Mouse (Mus musculus) liver, embryonic 16.5 days (tissue): ENCODE data around the gene Kcnk12. TPM values are rescaled to one million over a fixed set of nuclear protein-coding genes. Genes with fewer than 3 reads are reported as not detected.

Source experiments
- ATAC-seq: fragments of 200-750 bp; cut with Nextera tagmentation; 2 replicates; pipeline ENCODE4 v1.8.0; 2017; ENCODE audit warnings: low read depth, mild to moderate bottlenecking, moderate number of reproducible peaks, moderate library complexity
- H3K27ac ChIP-seq: fragments of 300-500 bp; sonication (generic); 2 replicates; pipeline ENCODE4 v1.5.1; 2014; ENCODE audit warnings: mild to moderate bottlenecking, low read length
- H3K27me3 ChIP-seq: fragments of 300-500 bp; sonication (generic); 2 replicates; pipeline ENCODE4 v1.6.1; 2014; ENCODE audit warnings: low read depth, low read length, mixed read lengths; ENCODE audit not compliant: control insufficient read depth, insufficient read depth
- H3K36me3 ChIP-seq: fragments of 300-500 bp; sonication (generic); 2 replicates; pipeline ENCODE4 v1.6.1; 2014; ENCODE audit warnings: mild to moderate bottlenecking; ENCODE audit not compliant: control insufficient read depth, insufficient read depth
- H3K4me1 ChIP-seq: fragments of 300-500 bp; sonication (generic); 2 replicates; pipeline ENCODE4 v1.6.1; 2014; ENCODE audit warnings: low read depth, low read length, mixed read lengths; ENCODE audit not compliant: control insufficient read depth
- H3K4me2 ChIP-seq: fragments of 300-500 bp; sonication (generic); 2 replicates; pipeline ENCODE4 v1.6.1; 2014; ENCODE audit warnings: low read depth, low read length, mixed read lengths
- H3K4me3 ChIP-seq: fragments of 300-500 bp; sonication (generic); 2 replicates; pipeline ENCODE4 v1.5.1; 2014; ENCODE audit warnings: low read depth, mild to moderate bottlenecking, low read length
- H3K9ac ChIP-seq: fragments of 300-500 bp; sonication (generic); 2 replicates; pipeline ENCODE4 v1.6.1; 2014; ENCODE audit warnings: low read depth, low read length
- H3K9me3 ChIP-seq: fragments of 300-500 bp; sonication (generic); replicated peaks from 2 replicates; pipeline ENCODE4 v1.6.1; 2016; ENCODE audit warnings: low read length; ENCODE audit not compliant: control insufficient read depth
- whole genome bisulfite sequencing: fragments of 180-500 bp; shearing (Covaris S2); extraction: QIAGEN DNeasy Blood & Tissue Kit; methylation state at CpG from one replicate; pipeline ENCODE4 v1.1.7; 2014; ENCODE audit not compliant: insufficient replicate concordance; 5-methylcytosine and 5-hydroxymethylcytosine counted together
- polyA plus RNA-seq: library from polyadenylated mRNA; unstranded; fragments of >200 nt; fragmentation: Nextera tagmentation; extraction: Ambion mirVana; gene quantifications from 2 replicates; pipeline ENCODE4 v1.2.1, GENCODE M21; 2015

Kcnk12 gene
- polyA plus RNA-seq, 1 experiment from 2014 or later, result 0.25 TPM

- no peaks in the 10 kb centered on the region for H3K4me1 ChIP-seq
- ATAC-seq, result no peak
- 67% methylated on average over 8 of the region's 8 CpGs for WGBS
- no peak overlapping the region for H3K4me3 ChIP-seq
- no peak overlapping the region for H3K9ac ChIP-seq
- H3K4me2 ChIP-seq, result no peak overlapping the region
- no peaks in the 10 kb centered on the region for H3K27me3 ChIP-seq
- no peak overlapping the region for H3K27ac ChIP-seq
- no peaks in the 10 kb centered on the region for H3K9me3 ChIP-seq
- H3K36me3 ChIP-seq, result no peaks in the 10 kb centered on the region
Observed at GRCm38 (mm10) chr17:87774982-87775381, 22.8 kb downstream of the Kcnk12 start.

- Histone ChIP-seq H3K36me3 (no peaks in the 10 kb centered on the region), H3K27me3 (no peaks in the 10 kb centered on the region), H3K9me3 (no peaks in the 10 kb centered on the region), H3K27ac (no peak overlapping the region), H3K4me3 (no peak overlapping the region), H3K4me2 (no peak overlapping the region), H3K9ac (no peak overlapping the region), H3K4me1 (no peaks in the 10 kb centered on the region)
- ATAC-seq, result no peak
- WGBS, result 66% methylated on average over 3 of the region's 3 CpGs
Observed at GRCm38 (mm10) chr17:87773175-87773574, 24.6 kb downstream of the Kcnk12 start.

GRCm38 (mm10) chr17:87770766-87771165, 27.0 kb downstream of the Kcnk12 start:
- Histone ChIP-seq H3K4me2 (no peak overlapping the region), H3K9ac (no peak overlapping the region), H3K4me3 (no peak overlapping the region), H3K27ac (no peak overlapping the region), H3K27me3 (no peaks in the 10 kb centered on the region), H3K9me3 (no peaks in the 10 kb centered on the region), H3K36me3 (no peaks in the 10 kb centered on the region), H3K4me1 (no peaks in the 10 kb centered on the region)
- 47% methylated on average over 5 of the region's 5 CpGs for WGBS
- ATAC-seq, result no peak

- no peak overlapping the region for H3K27ac ChIP-seq
- no peaks in the 10 kb centered on the region for H3K36me3 ChIP-seq
- no peak overlapping the region for H3K9ac ChIP-seq
- H3K4me3 ChIP-seq, result no peak overlapping the region
- no peak for ATAC-seq
- no peaks in the 10 kb centered on the region for H3K27me3 ChIP-seq
- no peaks in the 10 kb centered on the region for H3K4me1 ChIP-seq
- no peak overlapping the region for H3K4me2 ChIP-seq
- WGBS, result 68% methylated on average over 6 of the region's 6 CpGs
- no peaks in the 10 kb centered on the region for H3K9me3 ChIP-seq
Observed at GRCm38 (mm10) chr17:87766888-87767287, 30.9 kb downstream of the Kcnk12 start.

GRCm38 (mm10) chr17:87765031-87765430, 32.8 kb downstream of the Kcnk12 start:
- Histone ChIP-seq H3K4me2 (no peak overlapping the region), H3K9me3 (no peaks in the 10 kb centered on the region), H3K27ac (no peak overlapping the region), H3K27me3 (no peaks in the 10 kb centered on the region), H3K36me3 (no peaks in the 10 kb centered on the region), H3K4me3 (no peak overlapping the region), H3K4me1 (no peaks in the 10 kb centered on the region), H3K9ac (no peak overlapping the region)
- ATAC-seq, result no peak
- 74% methylated on average over 11 of the region's 11 CpGs for WGBS

- H3K4me3 ChIP-seq, result no peak overlapping the region
- H3K9ac ChIP-seq, result no peak overlapping the region
- H3K27ac ChIP-seq, result no peak overlapping the region
- H3K4me2 ChIP-seq, result no peak overlapping the region
- 58% methylated on average over 7 of the region's 7 CpGs for WGBS
- H3K36me3 ChIP-seq, result no peaks in the 10 kb centered on the region
- ATAC-seq, result no peak
- H3K4me1 ChIP-seq, result no peaks in the 10 kb centered on the region
- no peaks in the 10 kb centered on the region for H3K9me3 ChIP-seq
- H3K27me3 ChIP-seq, result no peaks in the 10 kb centered on the region
Observed at GRCm38 (mm10) chr17:87763146-87763545, 34.6 kb downstream of the Kcnk12 start.

- H3K4me1 ChIP-seq, result no peaks in the 10 kb centered on the region
- H3K27me3 ChIP-seq, result no peaks in the 10 kb centered on the region
- no peak overlapping the region for H3K9ac ChIP-seq
- ATAC-seq, result no peak
- no peaks in the 10 kb centered on the region for H3K36me3 ChIP-seq
- H3K9me3 ChIP-seq, result no peaks in the 10 kb centered on the region
- H3K4me3 ChIP-seq, result no peak overlapping the region
- WGBS, result 64% methylated on average over 4 of the region's 4 CpGs
- no peak overlapping the region for H3K27ac ChIP-seq
- H3K4me2 ChIP-seq, result no peak overlapping the region
Observed at GRCm38 (mm10) chr17:87760315-87760714, 37.5 kb downstream of the Kcnk12 start.

- no peak overlapping the region for H3K9ac ChIP-seq
- 3% methylated on average over 101 of the region's 101 CpGs for WGBS
Observed at GRCm38 (mm10) chr17:87745926-87746888, 51.6 kb downstream of the Kcnk12 start.

More at GRCm38 (mm10) chr17:87745926-87746888, 51.6 kb downstream of the Kcnk12 start:
- Histone ChIP-seq H3K27me3 (peaks cover 32% of the 10 kb centered on the region), H3K4me1 (no peaks in the 10 kb centered on the region; the same call in 1 of the 2 replicates), H3K4me2 (peak overlapping the region; percentile 75), H3K4me3 (peak overlapping the region; percentile 60), H3K36me3 (no peaks in the 10 kb centered on the region), H3K27ac (no peak overlapping the region), H3K9me3 (no peaks in the 10 kb centered on the region)
- ATAC-seq, result no peak
